Mouse (Mus musculus): ENCODE measurements around the gene A830018L16Rik.

The A830018L16Rik gene

GRCm38 (mm10) chr1:11652773-11653172 lies 238.9 kb downstream of the A830018L16Rik start:
- no peak for DNase-seq (ENCODE audit: low read depth, low spot score)

GRCm38 (mm10) chr1:11657341-11658060 lies 243.6 kb downstream of the A830018L16Rik start:
- peak; percentile 77 for DNase-seq (ENCODE audit: low read depth, low spot score)

- no peak for DNase-seq (ENCODE audit: low read depth, low spot score)
These were observed 244.2 kb downstream of the A830018L16Rik start for GRCm38 (mm10) chr1:11658061-11658625.

GRCm38 (mm10) chr1:11744749-11745314 lies 330.9 kb downstream of the A830018L16Rik start:
- no peak for DNase-seq (ENCODE audit: low read depth, low spot score)

GRCm38 (mm10) chr1:11748424-11748823 lies 334.5 kb downstream of the A830018L16Rik start:
- DNase-seq (ENCODE audit: low read depth, low spot score) = no peak

GRCm38 (mm10) chr1:11750065-11750464 lies 336.2 kb downstream of the A830018L16Rik start:
- no peak for DNase-seq (ENCODE audit: low read depth, low spot score)

GRCm38 (mm10) chr1:11750607-11751006 lies 336.7 kb downstream of the A830018L16Rik start:
- no peak for DNase-seq (ENCODE audit: low read depth, low spot score)

- no peak for DNase-seq (ENCODE audit: low read depth, low spot score)
These were observed 338.1 kb downstream of the A830018L16Rik start for GRCm38 (mm10) chr1:11751996-11752395.

GRCm38 (mm10) chr1:11788264-11788663 lies 374.4 kb downstream of the A830018L16Rik start:
- DNase-seq (ENCODE audit: low read depth, low spot score) = peak; percentile 20

- DNase-seq (ENCODE audit: low read depth, low spot score) = no peak
These were observed 378.9 kb downstream of the A830018L16Rik start for GRCm38 (mm10) chr1:11792820-11793219.

- no peak for DNase-seq (ENCODE audit: low read depth, low spot score)
These were observed 381.8 kb downstream of the A830018L16Rik start for GRCm38 (mm10) chr1:11795666-11796065.

GRCm38 (mm10) chr1:11872847-11873246 lies 458.9 kb downstream of the A830018L16Rik start:
- no peak for DNase-seq (ENCODE audit: low read depth, low spot score)

- no peak for DNase-seq (ENCODE audit: low read depth, low spot score)
These were observed 459.7 kb downstream of the A830018L16Rik start for GRCm38 (mm10) chr1:11873573-11873972.

- DNase-seq (ENCODE audit: low read depth, low spot score) = no peak
These were observed 467.8 kb downstream of the A830018L16Rik start for GRCm38 (mm10) chr1:11881706-11882105.

GRCm38 (mm10) chr1:11895715-11896114 lies 481.8 kb downstream of the A830018L16Rik start:
- DNase-seq (ENCODE audit: low read depth, low spot score) = no peak

GRCm38 (mm10) chr1:11915873-11916272 lies 502.0 kb downstream of the A830018L16Rik start:
- DNase-seq (ENCODE audit: low read depth, low spot score) = no peak

GRCm38 (mm10) chr1:11936984-11937383 lies 523.1 kb downstream of the A830018L16Rik start:
- DNase-seq (ENCODE audit: low read depth, low spot score) = no peak

GRCm38 (mm10) chr1:11959421-11960206 lies 545.7 kb downstream of the A830018L16Rik start:
- DNase-seq (ENCODE audit: low read depth, low spot score) = no peak

- DNase-seq (ENCODE audit: low read depth, low spot score) = no peak
These were observed 568.8 kb downstream of the A830018L16Rik start for GRCm38 (mm10) chr1:11982590-11983136.

GRCm38 (mm10) chr1:11990011-11990410 lies 576.1 kb downstream of the A830018L16Rik start:
- DNase-seq (ENCODE audit: low read depth, low spot score) = no peak

- no peak for DNase-seq (ENCODE audit: low read depth, low spot score)
These were observed 582.5 kb downstream of the A830018L16Rik start for GRCm38 (mm10) chr1:11996297-11996878.

Data from 3T3-L1 (cell line).